Mouse (Mus musculus) megakaryocyte, embryonic 14.5 days (primary cell): ENCODE results near the gene Plppr4.

Experiments
- FLI1 ChIP-seq: IDR thresholded peaks from 2 replicates; pipeline ENCODE4 v1.6.1; 2012; ENCODE audit warnings: low read length, inconsistent platforms, mixed read lengths
- GATA1 ChIP-seq: IDR thresholded peaks from 3 replicates; pipeline ENCODE4 v1.6.1; 2012; ENCODE audit warnings: mixed read lengths, low read length, inconsistent platforms, borderline replicate concordance

DNA sequence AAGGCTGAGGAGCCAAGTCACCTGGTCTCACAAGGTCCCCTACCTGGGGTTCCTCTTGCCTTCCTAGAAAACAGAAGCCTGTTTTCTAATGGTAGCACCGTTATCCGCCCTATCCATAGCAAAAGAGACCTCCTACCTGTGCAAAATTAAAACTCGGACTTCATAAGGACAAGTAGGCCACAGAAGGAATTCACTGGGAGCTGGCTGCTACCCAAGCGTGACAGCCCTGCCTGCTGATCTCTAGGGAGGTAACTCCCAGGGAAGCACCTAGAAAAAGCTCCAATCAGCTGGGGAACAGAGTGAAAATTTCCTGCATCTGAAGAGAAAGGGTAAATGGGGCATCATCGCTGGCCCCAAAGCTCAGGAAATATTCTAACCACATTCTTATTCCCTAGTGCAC, at the start of gene Plppr4:
- TF ChIP-seq GATA1 (no peak), FLI1 (no peak)
